Mouse (Mus musculus): Measurements from ENCODE around the gene Clasp1. TPM values are rescaled to one million over a fixed set of nuclear protein-coding genes. Genes with fewer than 3 reads are reported as not detected.

The Clasp1 gene
- total RNA-seq, 2 experiments from 2014 or later: 45.4 to 55.8 TPM

- 0 out of 2 replicates have a peak, but pooled peaks have one; percentile 33 for ATAC-seq (replicated peaks; ENCODE audit: low FRiP score, poor library complexity, severe bottlenecking)
These were observed 94.7 kb downstream of the Clasp1 start for GRCm38 (mm10) chr1:118483504-118484096.

GRCm38 (mm10) chr1:118485572-118485971 is 96.7 kb downstream of the Clasp1 start:
- no peak for ATAC-seq (replicated peaks; ENCODE audit: low FRiP score, poor library complexity, severe bottlenecking)

- no peak for ATAC-seq (replicated peaks; ENCODE audit: low FRiP score, poor library complexity, severe bottlenecking)
These were observed 97.2 kb downstream of the Clasp1 start for GRCm38 (mm10) chr1:118486021-118486420.

GRCm38 (mm10) chr1:118492811-118493210 is 104.0 kb downstream of the Clasp1 start:
- no peak for ATAC-seq (replicated peaks; ENCODE audit: low FRiP score, poor library complexity, severe bottlenecking)

GRCm38 (mm10) chr1:118494551-118494950 is 105.7 kb downstream of the Clasp1 start:
- no peak for ATAC-seq (replicated peaks; ENCODE audit: low FRiP score, poor library complexity, severe bottlenecking)

- peak; percentile 95 for ATAC-seq (replicated peaks; ENCODE audit: low FRiP score, poor library complexity, severe bottlenecking)
These were observed 109.5 kb downstream of the Clasp1 start for GRCm38 (mm10) chr1:118498311-118498710.

GRCm38 (mm10) chr1:118500606-118501005 is 111.7 kb downstream of the Clasp1 start:
- ATAC-seq (replicated peaks; ENCODE audit: low FRiP score, poor library complexity, severe bottlenecking): no peak

- ATAC-seq (replicated peaks; ENCODE audit: low FRiP score, poor library complexity, severe bottlenecking): no peak
These were observed 112.8 kb downstream of the Clasp1 start for GRCm38 (mm10) chr1:118501691-118502090.

GRCm38 (mm10) chr1:118505746-118506145 is 116.9 kb downstream of the Clasp1 start:
- no peak for ATAC-seq (replicated peaks; ENCODE audit: low FRiP score, poor library complexity, severe bottlenecking)

- ATAC-seq (replicated peaks; ENCODE audit: low FRiP score, poor library complexity, severe bottlenecking): no peak
These were observed 122.1 kb downstream of the Clasp1 start for GRCm38 (mm10) chr1:118510996-118511395.

- ATAC-seq (replicated peaks; ENCODE audit: low FRiP score, poor library complexity, severe bottlenecking): no peak
These were observed 123.1 kb downstream of the Clasp1 start for GRCm38 (mm10) chr1:118511738-118512530.

GRCm38 (mm10) chr1:118516256-118516655 is 127.4 kb downstream of the Clasp1 start:
- no peak for ATAC-seq (replicated peaks; ENCODE audit: low FRiP score, poor library complexity, severe bottlenecking)

GRCm38 (mm10) chr1:118523161-118523560 is 134.3 kb downstream of the Clasp1 start:
- no peak for ATAC-seq (replicated peaks; ENCODE audit: low FRiP score, poor library complexity, severe bottlenecking)

- no peak for ATAC-seq (replicated peaks; ENCODE audit: low FRiP score, poor library complexity, severe bottlenecking)
These were observed 136.5 kb downstream of the Clasp1 start for GRCm38 (mm10) chr1:118525336-118525735.

- no peak for ATAC-seq (replicated peaks; ENCODE audit: low FRiP score, poor library complexity, severe bottlenecking)
These were observed 140.4 kb downstream of the Clasp1 start for GRCm38 (mm10) chr1:118529213-118529612.

- no peak for ATAC-seq (replicated peaks; ENCODE audit: low FRiP score, poor library complexity, severe bottlenecking)
These were observed 142.4 kb downstream of the Clasp1 start for GRCm38 (mm10) chr1:118531259-118531658.

- no peak for ATAC-seq (replicated peaks; ENCODE audit: low FRiP score, poor library complexity, severe bottlenecking)
These were observed 147.2 kb downstream of the Clasp1 start for GRCm38 (mm10) chr1:118536021-118536420.

GRCm38 (mm10) chr1:118539046-118539445 is 150.2 kb downstream of the Clasp1 start:
- ATAC-seq (replicated peaks; ENCODE audit: low FRiP score, poor library complexity, severe bottlenecking): no peak

GRCm38 (mm10) chr1:118542880-118543279 is 154.0 kb downstream of the Clasp1 start:
- ATAC-seq (replicated peaks; ENCODE audit: low FRiP score, poor library complexity, severe bottlenecking): no peak

- ATAC-seq (replicated peaks; ENCODE audit: low FRiP score, poor library complexity, severe bottlenecking): no peak
These were observed 159.9 kb downstream of the Clasp1 start for GRCm38 (mm10) chr1:118548769-118549168.

GRCm38 (mm10) chr1:118551152-118551551 is 162.3 kb downstream of the Clasp1 start:
- no peak for ATAC-seq (replicated peaks; ENCODE audit: low FRiP score, poor library complexity, severe bottlenecking)
